Mouse (Mus musculus) intestine, embryonic 16.5 days (tissue): Measurements from ENCODE around the gene I0C0044D17Rik. TPM values are rescaled to one million over a fixed set of nuclear protein-coding genes. Genes with fewer than 3 reads are reported as not detected.
A peak's percentile ranks its signal among the peaks of the same experiment; 100 is the strongest.
"Not testable (repeated sequence)": the region's sequence is repeated elsewhere in the genome, so short reads cannot be mapped to it uniquely, and the experiment has no call there.

Source experiments
- ATAC-seq: fragments of 200-750 bp; cut with Nextera tagmentation; 2 replicates; pipeline ENCODE4 v1.8.0; 2017; ENCODE audit warnings: moderate TSS enrichment, moderate library complexity
- H3K27ac ChIP-seq: fragments of 300-500 bp; sonication (generic); 2 replicates; pipeline ENCODE4 v1.5.1; 2014; ENCODE audit warnings: mild to moderate bottlenecking, low read length
- H3K27me3 ChIP-seq: fragments of 300-500 bp; sonication (generic); replicated peaks from 2 replicates; pipeline ENCODE4 v1.6.1; 2014; ENCODE audit warnings: low read length, control low read depth, mixed read lengths; ENCODE audit not compliant: control insufficient read depth, insufficient read depth
- H3K36me3 ChIP-seq: fragments of 300-500 bp; sonication (generic); 2 replicates; pipeline ENCODE4 v1.6.1; 2014; ENCODE audit warnings: low read length, control low read depth; ENCODE audit not compliant: control insufficient read depth, insufficient read depth
- H3K4me1 ChIP-seq: fragments of 300-500 bp; sonication (generic); 2 replicates; pipeline ENCODE4 v1.6.1; 2014; ENCODE audit warnings: low read length, control low read depth, mixed read lengths; ENCODE audit not compliant: control insufficient read depth, insufficient read depth
- H3K4me2 ChIP-seq: fragments of 300-500 bp; sonication (generic); 2 replicates; pipeline ENCODE4 v1.6.1; 2014; ENCODE audit warnings: low read depth, low read length, control low read depth
- H3K4me3 ChIP-seq: fragments of 300-500 bp; sonication (generic); 2 replicates; pipeline ENCODE4 v1.5.1; 2014; ENCODE audit warnings: mild to moderate bottlenecking, low read length
- H3K9ac ChIP-seq: fragments of 300-500 bp; sonication (generic); 2 replicates; pipeline ENCODE4 v1.6.1; 2014; ENCODE audit warnings: low read depth, low read length
- H3K9me3 ChIP-seq: fragments of 300-500 bp; sonication (generic); 2 replicates; pipeline ENCODE4 v1.6.1; 2016; ENCODE audit warnings: low read length, control low read depth; ENCODE audit not compliant: control insufficient read depth
- WGBS: fragments of 180-500 bp; shearing (Covaris S2); extraction: QIAGEN DNeasy Blood & Tissue Kit; methylation state at CpG from one replicate; pipeline ENCODE4 v1.1.7; 2014; 5-methylcytosine and 5-hydroxymethylcytosine counted together
- polyA plus RNA-seq: library from polyadenylated mRNA; unstranded; fragments of >200 nt; fragmentation: Nextera tagmentation; extraction: Ambion mirVana; gene quantifications from 2 replicates; pipeline ENCODE4 v1.2.1, GENCODE M21; 2015

The I0C0044D17Rik gene
- polyA plus RNA-seq, 1 experiment from 2014 or later = not detected

- ATAC-seq = no peak
- Histone ChIP-seq H3K4me1 (peaks cover 4% of the 10 kb centered on the region; the same call in 1 of the 2 replicates), H3K9ac (no peak overlapping the region), H3K9me3 (no peaks in the 10 kb centered on the region), H3K36me3 (no peaks in the 10 kb centered on the region), H3K27me3 (no peaks in the 10 kb centered on the region), H3K4me3 (no peak overlapping the region), H3K4me2 (no peak overlapping the region), H3K27ac (no peak overlapping the region)
- WGBS = 48% methylated on average over 6 of the region's 6 CpGs
Measured at GRCm38 (mm10) chr4:98847120-98847885, 23.7 kb upstream of the I0C0044D17Rik start.

- no peaks in the 10 kb centered on the region for H3K36me3 ChIP-seq
- H3K9me3 ChIP-seq = no peaks in the 10 kb centered on the region
- no peaks in the 10 kb centered on the region for H3K27me3 ChIP-seq
- H3K27ac ChIP-seq = 0 out of 2 replicates have a peak overlapping the region, but pooled peaks have one; percentile 12
- ATAC-seq = no peak
- H3K4me2 ChIP-seq = no peak overlapping the region
- peaks cover 4% of the 10 kb centered on the region; the same call in 1 of the 2 replicates for H3K4me1 ChIP-seq
- 30% methylated on average over 3 of the region's 3 CpGs for WGBS
- no peak overlapping the region for H3K9ac ChIP-seq
- no peak overlapping the region for H3K4me3 ChIP-seq
Measured at GRCm38 (mm10) chr4:98846396-98846795, 22.8 kb upstream of the I0C0044D17Rik start.

DNA sequence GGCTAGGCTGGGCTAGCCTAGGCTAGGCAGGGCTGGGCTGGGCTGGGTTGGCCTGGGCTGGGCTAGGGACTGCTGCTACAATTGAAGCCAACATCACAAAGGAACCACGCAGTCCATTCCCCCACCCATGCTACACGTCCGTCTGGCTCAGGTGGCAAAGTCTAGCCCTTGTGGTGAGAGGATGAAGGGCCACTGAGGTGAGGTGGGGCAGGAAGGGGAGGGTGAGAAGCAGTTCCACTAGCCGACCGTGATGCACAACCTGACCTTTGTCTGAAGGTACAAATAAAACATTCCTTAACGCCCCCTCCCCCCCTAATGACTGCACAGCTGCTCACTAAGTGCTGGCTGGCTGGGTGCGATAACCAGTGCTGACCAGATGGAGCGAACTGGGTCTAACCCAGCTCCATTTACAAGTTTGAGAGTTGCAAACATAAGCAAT, 22.1 kb upstream of the I0C0044D17Rik start:
- WGBS = 44% methylated on average over 8 of the region's 8 CpGs
- H3K36me3 ChIP-seq = no peaks in the 10 kb centered on the region
- no peaks in the 10 kb centered on the region for H3K9me3 ChIP-seq
- no peaks in the 10 kb centered on the region for H3K27me3 ChIP-seq
- no peak overlapping the region for H3K27ac ChIP-seq
- no peak overlapping the region for H3K4me3 ChIP-seq
- no peak overlapping the region for H3K9ac ChIP-seq
- H3K4me1 ChIP-seq = peaks cover 4% of the 10 kb centered on the region; the same call in 1 of the 2 replicates
- H3K4me2 ChIP-seq = no peak overlapping the region
- peak; percentile 62 for ATAC-seq

DNA sequence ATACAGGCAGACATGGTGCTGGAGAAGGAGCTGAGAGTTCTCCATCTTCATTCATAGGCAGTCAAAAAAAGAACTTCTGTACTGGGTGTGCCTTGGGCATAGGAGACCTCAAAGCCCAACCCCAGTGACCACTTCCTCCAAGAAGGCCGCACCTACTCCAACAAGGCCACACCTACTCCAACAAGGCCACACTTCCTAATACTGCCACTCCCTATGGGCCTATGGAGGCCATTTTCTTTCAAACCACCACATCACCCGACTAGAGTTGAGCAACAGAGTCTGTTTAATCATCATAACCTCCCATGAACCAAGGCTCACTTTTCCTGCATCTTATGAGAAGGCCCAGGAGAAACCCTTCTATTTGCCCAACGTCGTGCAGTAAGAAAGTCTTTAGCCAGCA, 21.6 kb upstream of the I0C0044D17Rik start:
- Histone ChIP-seq H3K27me3 (no peaks in the 10 kb centered on the region), H3K36me3 (no peaks in the 10 kb centered on the region), H3K27ac (no peak overlapping the region), H3K4me3 (no peak overlapping the region), H3K4me1 (peaks cover 4% of the 10 kb centered on the region; the same call in 1 of the 2 replicates), H3K9ac (no peak overlapping the region), H3K9me3 (no peaks in the 10 kb centered on the region), H3K4me2 (no peak overlapping the region)
- 86% methylated on average over 4 of the region's 4 CpGs for WGBS
- ATAC-seq = no peak

- Histone ChIP-seq H3K36me3 (no peaks in the 10 kb centered on the region), H3K9me3 (no peaks in the 10 kb centered on the region), H3K4me3 (no peak overlapping the region), H3K4me1 (peaks cover 4% of the 10 kb centered on the region; the same call in 1 of the 2 replicates), H3K9ac (no peak overlapping the region), H3K4me2 (no peak overlapping the region), H3K27ac (no peak overlapping the region), H3K27me3 (no peaks in the 10 kb centered on the region)
- WGBS = 78% methylated on average over 7 of the region's 7 CpGs
- ATAC-seq = no peak
Measured at GRCm38 (mm10) chr4:98843906-98844597, 20.4 kb upstream of the I0C0044D17Rik start.

DNA sequence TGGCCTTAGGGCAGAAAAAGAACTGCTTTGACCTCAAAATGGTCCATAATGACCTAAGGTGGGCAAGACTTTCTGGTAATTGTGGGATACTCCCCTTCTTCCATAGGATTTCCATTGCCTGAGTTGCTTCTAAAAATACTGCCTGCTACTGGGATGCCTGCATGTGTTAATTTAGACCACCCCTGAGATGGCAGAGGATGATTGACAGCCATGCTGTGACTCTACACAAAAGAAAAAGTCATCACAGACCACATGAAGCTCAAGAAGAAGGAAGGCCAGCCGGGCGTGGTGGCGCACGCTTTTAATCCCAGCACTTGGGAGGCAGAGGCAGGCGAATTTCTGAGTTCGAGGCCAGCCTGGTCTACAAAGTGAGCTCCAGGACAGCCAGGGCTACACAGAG, 17.6 kb upstream of the I0C0044D17Rik start:
- not testable (repeated sequence) for H3K36me3 ChIP-seq, H3K9me3 ChIP-seq, H3K27ac ChIP-seq, ATAC-seq, H3K27me3 ChIP-seq, H3K4me2 ChIP-seq, H3K4me1 ChIP-seq, H3K4me3 ChIP-seq, H3K9ac ChIP-seq
- WGBS = 97% methylated on average over 6 of the region's 6 CpGs

- 0 out of 2 replicates have a peak, but pooled peaks cover 1% of the 10 kb centered on the region for H3K4me1 ChIP-seq
- ATAC-seq = no peak
- no peaks in the 10 kb centered on the region for H3K27me3 ChIP-seq
- no peaks in the 10 kb centered on the region for H3K36me3 ChIP-seq
- H3K9ac ChIP-seq = no peak overlapping the region
- H3K4me2 ChIP-seq = no peak overlapping the region
- 64% methylated on average over 6 of the region's 6 CpGs for WGBS
- H3K9me3 ChIP-seq = no peaks in the 10 kb centered on the region
- H3K27ac ChIP-seq = no peak overlapping the region
- no peak overlapping the region for H3K4me3 ChIP-seq
Measured at GRCm38 (mm10) chr4:98840526-98840925, 16.9 kb upstream of the I0C0044D17Rik start.

GRCm38 (mm10) chr4:98838913-98839312, 15.3 kb upstream of the I0C0044D17Rik start:
- Histone ChIP-seq H3K9ac (no peak overlapping the region), H3K27me3 (no peaks in the 10 kb centered on the region), H3K36me3 (no peaks in the 10 kb centered on the region), H3K27ac (no peak overlapping the region), H3K9me3 (no peaks in the 10 kb centered on the region), H3K4me3 (no peak overlapping the region), H3K4me1 (no peaks in the 10 kb centered on the region), H3K4me2 (no peak overlapping the region)
- ATAC-seq = no peak
- 83% methylated on average over 4 of the region's 4 CpGs for WGBS

DNA sequence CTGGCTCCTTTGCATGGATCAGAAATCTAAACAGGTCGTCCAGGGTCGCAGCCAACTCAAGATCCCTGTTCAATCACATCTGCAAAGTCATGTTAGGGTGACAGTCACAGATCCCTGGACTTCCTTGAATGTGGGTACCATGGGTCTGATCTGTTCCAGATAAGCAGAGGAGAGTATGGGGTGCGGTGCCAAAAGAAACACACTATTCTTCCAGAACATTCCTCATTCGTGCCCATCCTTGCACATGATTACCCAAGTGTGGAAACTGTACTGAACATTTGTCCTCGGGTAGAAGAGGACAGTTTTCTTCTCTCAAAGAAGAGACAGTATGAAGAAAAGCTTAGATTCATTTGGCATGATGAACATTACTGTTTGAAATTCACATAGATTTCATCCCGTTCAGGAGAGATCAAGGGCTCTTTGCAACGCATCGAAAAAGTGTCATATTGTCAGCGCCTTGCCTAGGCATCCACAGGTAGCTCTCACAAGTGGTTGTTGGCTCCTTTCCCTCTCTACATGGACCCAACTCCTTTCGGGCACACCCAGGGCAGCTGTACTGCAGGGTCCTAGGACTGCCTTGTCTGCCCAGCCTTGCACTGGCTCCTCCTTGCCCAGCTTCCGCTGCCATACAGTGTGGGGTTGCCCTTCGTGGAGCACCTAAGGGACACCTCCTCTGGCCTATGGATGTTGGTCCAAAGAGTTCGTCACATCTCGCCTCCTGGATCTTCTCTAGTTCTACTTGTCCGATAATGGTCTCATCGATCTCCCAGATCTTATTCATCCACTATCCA, 14.3 kb upstream of the I0C0044D17Rik start:
- Histone ChIP-seq H3K27me3 (no peaks in the 10 kb centered on the region), H3K4me2 (no peak overlapping the region), H3K27ac (no peak overlapping the region), H3K9me3 (no peaks in the 10 kb centered on the region), H3K4me1 (no peaks in the 10 kb centered on the region), H3K9ac (no peak overlapping the region), H3K36me3 (no peaks in the 10 kb centered on the region), H3K4me3 (no peak overlapping the region)
- WGBS = 93% methylated on average over 16 of the region's 16 CpGs
- no peak for ATAC-seq
